Mouse (Mus musculus) megakaryocyte, embryonic 14.5 days (primary cell): Measurements from ENCODE around the gene Psma6.

Experiments used
- FLI1 ChIP-seq: IDR thresholded peaks from 2 replicates; pipeline ENCODE4 v1.6.1; 2012; ENCODE audit warnings: low read length, inconsistent platforms, mixed read lengths
- GATA1 ChIP-seq: IDR thresholded peaks from 3 replicates; pipeline ENCODE4 v1.6.1; 2012; ENCODE audit warnings: mixed read lengths, low read length, inconsistent platforms, borderline replicate concordance

GRCm38 (mm10) chr12:55365083-55365482, 18.9 kb upstream of the Psma6 start:
- no peak for TF ChIP-seq GATA1
- TF ChIP-seq FLI1, result no peak
